Mouse (Mus musculus) C2C12 (cell line): ENCODE data around the gene Supt20.

ENCODE experiments used
- CTCF ChIP-seq: IDR thresholded peaks from one replicate; pipeline ENCODE4 v1.5.1; 2011; ENCODE audit not compliant: control insufficient read depth, insufficient read depth, insufficient read length
- FOSL1 ChIP-seq: IDR thresholded peaks from one replicate; pipeline ENCODE4 v1.8.0; 2011; ENCODE audit warnings: mild to moderate bottlenecking, low read length; ENCODE audit not compliant: poor library complexity, insufficient read depth, severe bottlenecking
- MYOD1 ChIP-seq: IDR thresholded peaks from one replicate; pipeline ENCODE4 v1.6.1; 2011; ENCODE audit warnings: low read depth; ENCODE audit not compliant: control insufficient read depth, insufficient read length

- TF ChIP-seq CTCF = no peak
- TF ChIP-seq MYOD1 = no peak
- no peak for TF ChIP-seq FOSL1
Measured at GRCm38 (mm10) chr3:54699759-54700301, 7.2 kb downstream of the Supt20 start.
